Mouse (Mus musculus) liver, embryonic 14.5 days (tissue): ENCODE data around the gene Sf3a1.
A peak's percentile ranks its signal among the peaks of the same experiment; 100 is the strongest.

Experiments
- CTCF ChIP-seq: IDR thresholded peaks from 2 replicates; pipeline ENCODE4 v1.5.1; 2016; ENCODE audit warnings: antibody characterized with exemption, low read depth, control low read depth
- EP300 ChIP-seq: IDR thresholded peaks from 2 replicates; pipeline ENCODE4 v1.6.1; 2016; ENCODE audit warnings: antibody characterized with exemption, low read depth

DNA sequence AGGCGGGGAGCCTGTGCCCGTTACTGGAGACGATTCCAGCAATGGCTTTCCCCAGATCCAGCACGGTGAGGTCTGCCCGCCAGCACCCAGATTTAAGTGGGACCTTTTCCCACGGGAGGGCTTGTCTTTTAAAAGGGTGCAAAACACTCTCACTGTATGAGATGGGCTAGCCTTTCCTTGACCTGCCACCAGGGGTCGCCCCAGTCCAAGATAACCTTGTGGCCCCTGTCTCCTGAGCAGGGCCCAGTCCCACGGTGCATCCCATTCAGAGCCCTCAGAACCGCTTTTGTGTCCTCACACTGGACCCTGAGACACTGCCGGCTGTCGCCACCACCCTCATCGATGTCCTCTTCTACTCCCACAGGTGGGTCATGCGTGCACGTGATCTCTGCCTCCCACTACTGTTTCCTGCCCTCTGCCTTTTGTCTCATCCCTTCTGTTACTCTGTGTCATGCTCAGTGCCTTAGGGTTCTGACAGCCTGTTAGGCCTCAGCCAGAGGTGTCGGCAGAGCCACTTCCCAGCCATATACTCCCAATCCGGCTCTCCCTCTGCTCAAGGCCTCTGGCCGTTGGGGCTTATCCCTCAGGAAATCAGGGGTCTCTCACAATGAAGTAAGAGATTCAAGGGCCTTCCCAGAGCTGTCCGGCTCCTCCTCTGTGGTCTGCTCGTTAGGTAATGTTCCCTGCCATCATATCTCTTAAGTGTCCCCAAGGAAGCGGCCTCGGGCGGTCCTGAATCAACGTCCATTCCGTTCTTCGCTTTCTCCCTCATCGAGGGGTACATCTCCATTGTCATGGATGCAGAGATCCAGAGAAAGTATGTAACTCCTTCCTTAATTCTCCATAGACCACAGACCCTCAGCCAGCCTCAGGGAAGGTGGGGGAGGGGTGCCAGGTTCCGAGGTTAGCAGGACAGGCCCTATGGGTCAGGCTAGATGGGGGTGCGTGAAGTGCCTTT is 60.6 kb downstream of the Sf3a1 start:
- TF ChIP-seq CTCF (peak; percentile 97), EP300 (no peak)
